Mouse (Mus musculus): ENCODE measurements around the gene Serpina5.
"Not testable (repeated sequence)": the region's sequence is repeated elsewhere in the genome, so short reads cannot be mapped to it uniquely, and the experiment has no call there.

The Serpina5 gene

GRCm38 (mm10) chr12:104100768-104101167 lies at the start of gene Serpina5:
Gene Serpina5 (plus strand): TSS chr12:104101113.
- DNase-seq, result no peak

DNA sequence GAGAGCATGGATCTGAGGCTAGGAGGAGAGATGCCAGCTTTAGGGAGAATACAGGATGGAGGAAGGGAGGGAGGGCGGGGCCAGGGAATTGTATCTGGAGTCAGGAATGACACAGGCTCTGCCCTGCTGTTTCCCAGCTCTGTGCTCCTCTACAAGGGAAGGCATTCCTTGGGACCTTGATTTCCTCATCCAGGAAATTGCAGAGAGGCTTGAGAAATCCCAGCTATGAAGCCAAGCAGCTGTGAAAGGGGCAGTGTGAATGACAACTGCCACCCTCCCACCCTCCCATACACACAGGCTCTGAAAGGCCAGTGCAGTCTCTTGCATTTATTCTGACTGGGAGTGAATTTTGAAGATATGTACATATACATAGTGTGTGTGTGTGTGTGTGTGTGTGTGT lies 46.9 kb upstream of the Serpina5 start:
- DNase-seq, result no peak

DNA sequence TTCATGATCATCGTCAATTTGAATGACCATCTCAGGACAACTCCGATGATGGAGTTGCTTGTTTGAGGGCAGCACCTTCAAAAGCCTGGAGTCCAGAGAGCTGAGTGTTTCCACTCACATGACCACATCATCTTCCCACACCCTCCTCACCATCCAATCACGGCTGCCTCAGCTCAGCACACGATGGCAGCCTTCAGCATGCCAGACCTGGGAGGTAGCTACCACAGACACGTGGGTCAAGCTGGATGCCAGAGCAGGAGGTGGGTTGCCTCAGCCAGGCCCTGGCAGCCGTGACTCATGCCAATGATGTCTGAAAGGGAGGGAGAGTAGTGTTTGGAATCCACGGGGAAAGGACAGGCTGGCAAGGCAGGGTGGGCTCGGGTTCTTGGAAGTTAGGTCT lies 45.2 kb upstream of the Serpina5 start:
- DNase-seq, result no peak

GRCm38 (mm10) chr12:104057050-104057449 lies 43.9 kb upstream of the Serpina5 start:
- DNase-seq, result no peak

DNA sequence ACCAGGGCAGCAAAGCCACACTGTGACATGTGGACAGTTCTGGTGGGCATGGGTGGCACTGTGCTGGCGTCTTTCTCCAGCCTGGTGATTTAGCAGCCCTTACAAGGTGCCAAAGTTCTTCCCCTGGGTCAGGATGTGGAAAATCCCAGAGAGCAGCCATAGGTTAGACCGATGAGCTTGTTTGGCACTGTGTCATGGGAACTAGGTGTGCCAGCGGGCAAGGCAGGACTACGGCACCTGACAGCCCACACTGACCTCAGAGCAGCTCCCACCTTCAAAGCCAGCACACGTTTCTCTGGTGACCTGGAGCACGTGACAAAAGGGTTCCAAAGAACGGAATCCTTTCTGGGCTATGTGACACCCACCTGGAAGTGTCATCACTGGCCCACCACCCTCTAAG lies 43.4 kb upstream of the Serpina5 start:
- DNase-seq, result no peak

DNA sequence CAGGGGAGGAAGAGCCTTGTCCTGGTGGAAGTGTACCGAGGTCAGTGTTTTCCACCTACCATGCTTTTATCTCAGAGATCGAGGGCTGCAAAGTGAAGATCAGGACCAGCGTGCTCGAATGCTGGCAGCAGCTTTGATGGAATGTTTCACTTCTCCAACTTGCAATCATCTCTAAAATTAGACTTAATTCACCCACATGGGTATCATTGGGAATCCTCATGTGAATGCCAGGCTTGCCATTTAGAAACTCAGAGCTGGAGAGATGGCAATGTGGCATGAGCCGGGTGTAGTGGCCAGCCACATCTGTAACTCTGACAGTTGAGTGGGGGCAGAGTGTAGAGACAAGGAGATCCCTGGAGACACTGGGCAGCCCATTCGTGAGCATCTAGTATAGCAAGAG lies 40.8 kb upstream of the Serpina5 start:
- no peak for DNase-seq

GRCm38 (mm10) chr12:104061862-104062261 lies 39.1 kb upstream of the Serpina5 start:
- no peak for DNase-seq

DNA sequence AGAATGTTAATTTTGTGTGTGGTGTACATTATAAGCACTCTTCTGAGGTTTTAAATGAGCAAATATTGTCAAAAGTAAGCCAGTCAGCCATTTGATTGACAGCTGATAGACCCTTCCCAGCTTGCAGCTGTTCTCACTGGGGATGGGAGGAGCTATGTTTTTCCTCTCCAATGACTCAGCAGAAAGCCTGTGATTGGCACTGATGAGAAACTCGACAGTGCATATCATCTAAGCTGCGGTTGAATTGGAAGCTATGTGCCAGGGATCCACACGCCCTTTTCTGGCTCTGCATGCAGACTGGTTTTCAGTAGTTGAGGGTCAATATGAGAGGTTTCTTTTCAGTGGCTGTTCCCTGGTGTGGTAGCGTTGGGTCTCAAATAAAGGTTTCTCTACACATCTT lies 36.4 kb upstream of the Serpina5 start:
- no peak for DNase-seq

- no peak for DNase-seq
Measured at GRCm38 (mm10) chr12:104064996-104065395, 35.9 kb upstream of the Serpina5 start.

GRCm38 (mm10) chr12:104066241-104066640 lies 34.7 kb upstream of the Serpina5 start:
- peak; percentile 22 for DNase-seq

GRCm38 (mm10) chr12:104067549-104067948 lies 33.4 kb upstream of the Serpina5 start:
- DNase-seq, result peak; percentile 30

- DNase-seq, result peak; percentile 26
Measured at GRCm38 (mm10) chr12:104069620-104070019, 31.3 kb upstream of the Serpina5 start.

DNA sequence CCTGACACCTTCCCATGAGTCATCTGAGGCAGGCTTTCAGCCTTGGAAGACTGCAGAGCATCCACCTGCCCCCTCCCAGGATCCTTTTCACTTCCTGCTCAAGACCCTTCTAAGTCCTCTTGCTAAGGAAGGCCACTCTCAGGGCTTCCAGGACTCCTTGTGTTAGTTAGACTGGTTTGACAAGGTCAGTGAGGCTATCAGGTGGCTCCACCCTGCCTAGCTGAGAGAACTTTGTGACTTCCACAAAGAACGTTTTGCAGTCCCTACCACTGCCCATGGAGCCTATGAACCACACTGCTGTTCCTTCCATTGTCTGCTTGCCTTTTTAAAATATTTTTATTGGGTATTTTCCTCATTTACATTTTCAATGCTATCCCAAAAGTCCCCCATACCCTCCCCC lies 29.2 kb upstream of the Serpina5 start:
- DNase-seq, result no peak

DNA sequence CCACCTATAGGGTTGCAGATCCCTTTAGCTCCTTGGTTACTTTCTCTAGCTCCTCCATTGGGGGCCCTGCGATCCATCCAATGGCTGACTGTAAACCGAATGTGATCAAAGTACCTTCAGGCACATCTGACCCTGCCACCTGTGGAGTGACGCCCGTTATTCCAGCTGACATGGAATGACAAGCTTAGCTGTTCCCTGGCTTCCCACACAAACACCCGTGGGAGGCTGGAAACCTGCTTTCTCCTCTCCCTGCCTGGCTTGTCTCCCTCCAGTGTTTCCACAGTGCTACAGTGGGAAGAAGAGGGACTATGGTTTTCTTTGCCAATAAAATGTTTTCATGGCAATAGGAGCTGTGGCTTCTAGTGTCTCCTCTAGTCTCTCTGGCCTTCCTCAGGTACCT lies 28.6 kb upstream of the Serpina5 start:
- no peak for DNase-seq

GRCm38 (mm10) chr12:104090119-104090518 lies 10.8 kb upstream of the Serpina5 start:
- no peak for DNase-seq

GRCm38 (mm10) chr12:104091303-104091702 lies 9.6 kb upstream of the Serpina5 start:
- DNase-seq, result no peak

GRCm38 (mm10) chr12:104105847-104106246 lies 4.9 kb downstream of the Serpina5 start:
- DNase-seq, result no peak

GRCm38 (mm10) chr12:104106919-104107318 lies 6.0 kb downstream of the Serpina5 start:
- no peak for DNase-seq

- DNase-seq, result no peak
Measured at GRCm38 (mm10) chr12:104108507-104108906, 7.6 kb downstream of the Serpina5 start.

DNA sequence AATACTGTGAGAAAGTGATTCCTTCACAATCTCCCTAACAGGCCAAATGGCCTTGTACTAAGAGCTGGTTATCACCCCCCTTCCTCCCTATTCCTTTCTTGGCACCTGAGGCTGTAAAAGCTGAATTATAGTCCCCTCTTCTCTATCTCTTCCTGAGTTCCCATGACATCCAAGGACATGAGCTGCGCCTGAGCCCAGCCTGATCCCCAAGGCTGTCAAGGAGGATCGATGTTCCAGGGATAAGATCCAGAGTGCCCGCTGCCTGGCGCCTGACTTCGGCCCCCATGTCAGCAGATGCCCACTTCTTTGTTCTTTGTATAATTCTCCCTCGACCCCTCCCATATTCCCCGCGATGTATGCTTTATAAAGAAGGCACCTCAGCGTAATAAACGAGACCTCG lies 11.4 kb downstream of the Serpina5 start, which contains the start of gene Serpina3a:
Serpina3a (plus strand) TSS at position 392 of the 400 bp plus-strand sequence.
- DNase-seq, result not testable (repeated sequence)

DNA sequence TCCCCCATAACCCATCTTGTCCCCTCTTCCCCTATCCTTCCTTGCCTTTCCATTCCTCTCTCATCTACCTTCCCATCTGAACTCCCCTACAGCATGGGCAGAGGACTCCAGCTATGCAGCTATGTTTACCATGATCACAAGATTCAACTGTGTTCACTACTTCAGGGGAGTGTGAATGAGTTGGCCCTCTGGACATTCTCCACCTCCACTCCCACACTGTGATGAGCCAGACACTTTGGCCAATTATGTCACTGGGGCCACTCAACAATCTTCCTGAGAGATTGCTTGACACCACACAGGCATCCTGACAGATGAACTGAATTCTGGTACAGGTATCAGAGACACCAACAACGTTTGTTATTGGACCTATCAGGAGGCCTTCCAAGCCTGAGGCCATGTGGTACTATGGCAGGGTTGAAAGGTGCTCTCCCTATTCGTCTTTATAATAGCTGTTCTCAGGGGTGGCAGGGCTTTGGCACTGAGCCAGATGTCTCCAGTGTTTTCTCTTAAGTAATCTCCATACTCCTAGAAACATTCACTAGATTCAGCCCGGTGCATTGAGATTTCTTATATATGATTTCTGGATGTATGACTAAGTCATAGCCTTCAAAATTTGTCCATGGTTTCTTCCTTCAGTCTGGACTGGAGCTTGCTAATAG lies 14.1 kb downstream of the Serpina5 start:
- no peak for DNase-seq

DNA sequence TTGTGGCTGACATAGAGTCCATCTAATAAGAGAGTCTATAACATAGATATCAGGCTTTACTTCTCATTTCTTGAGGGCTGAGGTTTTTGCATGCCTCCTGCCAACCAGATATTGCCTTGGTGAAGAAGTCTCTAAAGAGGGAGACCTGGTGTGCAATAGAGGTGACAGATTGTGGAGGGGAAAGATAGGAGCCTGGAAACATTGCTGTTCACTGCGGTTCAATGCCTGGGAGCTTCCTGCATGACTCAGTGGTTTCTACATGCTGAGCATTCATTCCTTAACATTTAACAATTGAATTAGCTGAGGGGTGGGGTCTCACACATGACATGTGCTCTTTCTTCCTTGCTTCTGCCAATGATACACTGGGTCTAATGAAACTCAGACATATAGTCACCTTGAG lies 22.2 kb downstream of the Serpina5 start:
- no peak for DNase-seq

- no peak for DNase-seq
Measured at GRCm38 (mm10) chr12:104123996-104124395, 23.1 kb downstream of the Serpina5 start.

DNA sequence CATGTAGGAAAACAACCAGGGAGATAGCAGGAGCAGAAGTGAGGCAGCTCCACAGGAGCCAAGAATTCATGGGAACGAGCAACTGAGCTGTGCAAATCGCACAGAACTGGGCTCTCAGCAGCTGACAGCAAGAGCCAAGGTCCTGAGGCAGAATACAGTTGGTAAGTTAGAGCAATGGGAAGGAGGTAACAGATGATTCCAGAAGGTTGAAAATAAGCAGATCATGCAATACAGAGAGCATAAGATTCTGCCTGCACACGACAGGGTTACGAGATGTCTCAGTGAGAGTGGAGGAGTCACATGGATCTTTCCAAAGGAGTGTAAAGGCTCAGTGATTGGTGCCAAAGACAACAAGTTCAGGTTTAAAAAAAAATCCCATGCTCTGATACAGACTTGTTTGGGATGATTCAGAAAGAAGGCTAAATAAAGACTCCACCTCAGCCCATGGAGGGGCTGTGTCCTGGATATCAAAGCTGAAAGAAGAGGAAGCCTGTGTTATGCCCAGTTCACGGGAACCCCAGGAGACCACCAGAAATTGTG lies 24.2 kb downstream of the Serpina5 start:
- no peak for DNase-seq

- DNase-seq, result no peak
Measured at GRCm38 (mm10) chr12:104127696-104128095, 26.8 kb downstream of the Serpina5 start, which contains the start of gene Serpina3b. Gene Serpina3b (plus strand): TSS chr12:104127996.

All from cerebellum, adult 11-12 months (tissue).